Mouse (Mus musculus) ovary, postnatal 36 days (tissue): ENCODE data around the gene 5730522E02Rik.

Experiments
- DNase-seq: peaks from one replicate; pipeline ENCODE4 v3.0.0; 2022; ENCODE audit warnings: low spot score, mixed read lengths

The 5730522E02Rik gene

DNA sequence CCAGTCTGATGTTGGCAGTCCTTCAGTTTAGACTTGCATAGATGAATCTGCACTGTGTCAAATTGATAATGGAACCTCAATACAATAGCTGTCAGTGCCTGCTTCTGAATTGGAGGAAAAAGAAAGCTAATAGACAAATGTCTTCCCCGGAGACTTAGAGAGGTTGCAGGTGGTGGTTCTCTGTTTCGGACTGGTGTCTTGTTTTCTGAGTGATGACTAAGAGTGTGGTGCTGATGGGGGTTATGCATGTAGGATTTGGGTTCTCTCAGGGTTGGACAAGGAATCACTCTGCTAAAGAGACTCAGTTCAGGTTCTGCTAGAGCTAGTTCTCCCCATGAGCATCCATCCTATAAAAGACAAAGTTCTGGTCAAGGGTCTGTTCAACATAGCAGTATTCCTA, 397.1 kb downstream of the 5730522E02Rik start:
- DNase-seq, result no peak

DNA sequence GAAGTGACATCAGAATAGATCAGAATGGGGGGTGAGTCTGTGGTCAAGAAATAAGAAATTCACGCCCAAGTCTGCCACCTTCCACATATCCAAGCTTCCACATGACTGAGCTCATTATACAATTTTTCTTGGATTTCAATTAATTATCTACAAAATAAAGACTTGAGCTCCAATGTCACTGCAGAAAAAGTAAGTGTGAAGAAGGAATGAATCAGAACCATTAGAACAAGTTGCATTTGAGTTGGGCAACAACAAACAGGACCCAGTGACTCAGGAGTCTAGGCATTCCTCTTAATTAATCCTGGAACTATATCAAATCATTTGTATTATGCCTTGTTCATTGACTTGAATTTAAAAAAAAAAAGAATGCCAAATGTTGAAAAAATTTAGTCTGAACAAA, 422.9 kb downstream of the 5730522E02Rik start:
- no peak for DNase-seq

DNA sequence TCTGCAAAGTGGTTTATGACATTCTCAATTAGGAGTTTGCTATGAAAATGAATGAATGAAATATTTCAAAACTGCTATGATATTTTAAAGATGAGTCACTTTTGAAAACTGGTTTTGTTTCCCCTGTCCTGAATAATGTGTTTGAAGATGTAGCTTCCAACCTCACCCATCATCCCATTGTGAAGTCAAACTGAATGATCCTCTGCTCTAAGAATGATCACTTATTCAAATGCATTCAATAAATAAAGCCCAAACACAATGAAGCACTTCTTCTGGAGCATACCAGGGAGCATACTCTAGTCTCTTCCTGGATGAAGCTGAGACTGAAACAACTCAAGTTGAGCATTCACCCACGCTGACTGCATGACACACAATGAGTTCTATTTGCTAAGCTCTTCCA, 438.3 kb downstream of the 5730522E02Rik start:
- no peak for DNase-seq

DNA sequence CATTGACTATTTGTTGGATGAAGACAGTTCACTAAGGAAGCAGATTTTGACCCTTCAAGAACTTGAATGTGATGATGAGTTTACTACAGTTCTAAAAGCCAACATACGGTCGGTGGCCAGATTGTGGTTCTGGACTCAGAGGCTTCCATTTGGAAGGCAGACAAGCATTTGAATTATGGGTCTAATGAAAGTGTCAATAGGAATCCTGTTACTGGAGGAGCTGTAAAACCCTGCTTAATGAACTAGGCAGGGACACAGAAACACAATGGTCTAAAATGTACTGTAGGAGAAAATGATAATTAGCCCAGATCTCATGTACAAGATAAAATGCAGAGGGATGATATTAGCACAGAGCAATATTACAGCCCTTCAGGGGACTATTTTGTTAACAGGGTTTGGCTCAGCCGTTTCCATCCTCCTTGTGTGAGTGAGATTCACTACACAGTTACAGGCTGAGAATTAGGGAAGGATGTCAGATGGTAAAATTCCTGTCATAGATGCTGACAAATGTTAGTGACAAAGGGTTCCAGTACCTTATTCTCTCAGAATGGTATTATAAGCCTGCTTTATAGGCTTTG, 439.5 kb downstream of the 5730522E02Rik start:
- no peak for DNase-seq

DNA sequence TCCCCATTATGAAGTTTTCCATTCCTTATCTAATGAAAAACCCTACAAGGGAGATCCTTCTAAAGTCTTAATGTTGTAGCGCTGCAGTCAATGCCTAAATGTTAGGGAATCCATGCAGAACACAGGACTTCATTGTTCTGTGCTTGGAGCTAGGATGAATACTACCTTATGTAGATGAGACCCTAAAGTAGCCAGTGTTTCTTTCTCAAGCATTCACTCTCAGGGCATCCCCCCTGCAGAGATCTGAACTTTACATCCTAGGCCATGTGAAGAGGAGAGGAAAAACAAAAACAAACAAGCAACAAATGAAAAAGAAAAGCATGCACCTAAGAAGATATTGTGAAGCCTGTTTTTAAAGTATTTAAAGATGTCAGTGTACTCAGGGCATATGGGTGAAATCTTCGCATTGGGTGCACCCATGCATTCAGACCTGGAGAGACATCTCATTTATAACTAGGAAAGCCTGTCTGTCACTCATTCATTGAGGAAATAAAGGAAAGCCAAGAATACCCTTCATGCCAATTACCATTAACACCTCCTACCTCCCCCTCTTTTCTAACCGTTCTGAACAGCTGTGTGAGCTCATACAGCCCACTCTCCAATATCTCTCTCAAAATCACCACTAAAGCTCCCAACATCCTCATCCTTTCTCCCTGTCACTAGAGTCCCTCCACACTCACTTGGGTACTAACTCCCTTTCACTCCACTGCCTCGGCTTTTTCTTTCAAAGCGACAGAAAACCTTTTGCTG, 442.8 kb downstream of the 5730522E02Rik start:
- DNase-seq, result no peak

DNA sequence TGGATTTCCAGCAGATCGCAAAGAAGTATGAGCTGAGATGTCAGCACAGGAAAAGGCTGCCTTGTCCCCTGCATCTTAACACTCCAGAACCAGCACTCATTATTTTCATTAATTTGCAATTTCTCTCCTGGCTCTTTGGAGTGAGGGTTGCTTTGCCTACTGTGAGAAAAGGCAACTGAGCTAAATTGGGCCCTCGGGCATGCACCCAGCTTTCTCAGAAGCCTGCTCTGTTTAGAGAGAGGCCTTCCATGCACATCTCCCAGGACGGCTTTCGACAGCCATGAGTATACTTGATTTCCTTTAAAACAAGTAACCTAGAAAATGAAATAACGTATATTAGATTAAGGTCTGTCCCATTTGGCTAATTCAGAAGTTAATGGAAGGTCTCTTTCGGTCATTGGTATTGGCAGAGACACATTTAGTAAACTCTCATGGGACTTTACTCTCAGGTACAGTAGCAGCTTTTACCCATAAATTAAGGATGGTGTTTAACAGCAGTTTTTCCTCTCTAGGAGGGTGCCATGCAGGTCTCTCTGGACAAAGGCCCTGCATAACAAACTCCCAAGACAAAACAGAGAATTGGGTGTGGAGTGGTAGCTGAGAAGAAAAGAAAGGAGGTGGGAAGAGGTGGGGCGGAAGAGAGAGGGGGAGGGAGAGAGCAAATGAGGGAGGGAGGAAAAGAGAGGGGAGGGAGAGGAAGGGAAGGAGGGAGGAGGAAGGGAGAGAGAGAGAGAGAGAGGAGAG, 457.2 kb downstream of the 5730522E02Rik start:
- DNase-seq, result no peak

- DNase-seq, result no peak
Observed at GRCm38 (mm10) chr11:25752418-25752817, 458.1 kb downstream of the 5730522E02Rik start.

GRCm38 (mm10) chr11:25747098-25747862, 463.3 kb downstream of the 5730522E02Rik start:
- no peak for DNase-seq

- no peak for DNase-seq
Observed at GRCm38 (mm10) chr11:25743664-25744063, 466.9 kb downstream of the 5730522E02Rik start.

- DNase-seq, result no peak
Observed at GRCm38 (mm10) chr11:25737255-25737654, 473.3 kb downstream of the 5730522E02Rik start.

DNA sequence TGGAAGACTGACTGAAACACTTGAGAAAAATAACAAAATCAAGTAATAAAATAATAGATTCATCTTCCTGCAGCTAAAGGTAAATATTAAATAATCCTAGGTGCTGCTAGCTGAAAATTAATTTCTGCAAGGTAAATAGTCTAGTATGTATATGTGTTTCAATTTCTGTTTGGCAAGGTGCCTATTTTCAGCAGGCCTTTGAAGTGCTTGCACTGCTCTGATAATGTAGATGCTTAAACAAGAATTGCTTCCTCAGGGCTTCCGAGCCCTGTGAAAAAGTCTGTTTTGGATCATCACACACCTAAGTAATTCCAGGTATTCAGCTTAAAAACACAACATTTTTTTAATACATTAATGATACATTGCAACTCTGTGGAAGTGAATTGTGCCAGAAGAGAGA, 481.1 kb downstream of the 5730522E02Rik start:
- no peak for DNase-seq

GRCm38 (mm10) chr11:25715447-25716321, 494.9 kb downstream of the 5730522E02Rik start:
- no peak for DNase-seq

DNA sequence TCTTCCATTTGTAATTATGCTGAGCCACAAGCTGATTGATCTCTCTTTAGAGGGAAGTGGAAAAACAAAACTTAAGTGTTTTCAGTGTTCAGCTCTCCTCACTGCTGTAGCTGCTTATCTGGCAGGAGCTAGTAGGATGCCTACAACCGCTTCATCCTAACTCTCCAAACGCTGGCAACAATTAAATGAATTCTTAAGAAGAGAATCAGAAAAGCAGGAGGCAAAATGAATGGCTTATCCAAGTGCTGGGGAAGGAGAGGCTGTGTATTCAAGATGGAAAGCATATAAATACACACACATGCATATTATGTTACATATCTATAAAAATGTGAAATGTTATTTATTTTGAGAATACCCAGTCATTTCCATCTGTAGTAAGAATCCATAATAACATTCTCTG, 500.0 kb downstream of the 5730522E02Rik start:
- no peak for DNase-seq

GRCm38 (mm10) chr11:25709892-25710291, 500.7 kb downstream of the 5730522E02Rik start:
- DNase-seq, result no peak

DNA sequence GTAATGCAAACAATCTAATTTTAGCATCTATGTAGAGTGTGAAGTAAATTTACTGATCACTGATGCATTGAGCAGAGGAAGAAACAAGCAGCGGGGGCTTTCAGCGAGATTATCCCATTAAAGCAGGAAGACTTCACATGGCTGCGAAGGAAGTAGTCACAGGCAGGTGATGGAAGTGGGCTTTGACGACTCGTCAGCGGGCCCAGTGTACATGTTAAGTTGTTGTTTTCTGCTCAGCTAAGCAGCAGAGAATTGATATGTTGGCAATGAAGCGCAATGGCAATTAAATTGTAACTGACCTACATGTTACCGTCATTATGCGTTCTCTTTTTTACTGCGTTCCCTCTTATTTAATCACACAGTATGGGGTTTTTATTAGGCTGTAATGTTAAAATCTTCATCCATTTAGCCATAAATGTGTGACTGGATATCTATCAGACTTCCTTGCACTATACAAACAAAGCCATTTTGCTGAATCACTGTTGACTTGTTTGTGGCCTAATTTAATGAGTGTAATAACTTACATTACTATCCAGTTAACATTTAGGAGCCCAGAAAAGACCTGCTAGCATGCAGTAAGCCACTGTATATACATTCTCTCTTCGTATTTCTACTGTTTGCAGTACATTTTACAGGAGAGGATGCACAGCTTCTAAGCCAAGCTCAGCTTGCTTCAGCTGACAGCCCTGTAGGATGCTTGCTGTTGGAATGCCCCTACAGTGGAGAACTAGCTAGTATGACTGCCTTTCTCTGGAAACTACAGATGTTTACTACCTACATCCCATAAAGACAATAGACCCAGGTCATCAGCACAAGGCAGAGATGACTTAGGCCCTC, 506.0 kb downstream of the 5730522E02Rik start:
- DNase-seq, result no peak

DNA sequence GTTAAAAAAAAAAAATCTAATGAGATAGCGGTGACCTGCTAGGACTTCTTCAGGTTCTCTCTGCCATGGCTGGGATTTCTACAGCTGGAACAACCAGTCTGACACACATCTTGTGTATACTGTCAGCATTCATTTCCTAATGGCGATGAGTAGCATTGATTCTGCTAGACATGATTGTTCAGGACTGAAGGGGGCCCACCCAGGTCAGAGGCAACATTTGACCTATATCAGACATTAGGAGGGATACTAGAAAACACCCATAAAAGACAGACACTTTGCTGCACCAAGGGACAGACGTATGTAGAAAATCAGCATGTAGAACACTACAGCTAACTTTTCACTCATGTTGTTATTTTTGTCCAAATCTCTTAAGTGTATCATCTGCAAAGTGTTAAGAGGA, 507.8 kb downstream of the 5730522E02Rik start:
- no peak for DNase-seq

DNA sequence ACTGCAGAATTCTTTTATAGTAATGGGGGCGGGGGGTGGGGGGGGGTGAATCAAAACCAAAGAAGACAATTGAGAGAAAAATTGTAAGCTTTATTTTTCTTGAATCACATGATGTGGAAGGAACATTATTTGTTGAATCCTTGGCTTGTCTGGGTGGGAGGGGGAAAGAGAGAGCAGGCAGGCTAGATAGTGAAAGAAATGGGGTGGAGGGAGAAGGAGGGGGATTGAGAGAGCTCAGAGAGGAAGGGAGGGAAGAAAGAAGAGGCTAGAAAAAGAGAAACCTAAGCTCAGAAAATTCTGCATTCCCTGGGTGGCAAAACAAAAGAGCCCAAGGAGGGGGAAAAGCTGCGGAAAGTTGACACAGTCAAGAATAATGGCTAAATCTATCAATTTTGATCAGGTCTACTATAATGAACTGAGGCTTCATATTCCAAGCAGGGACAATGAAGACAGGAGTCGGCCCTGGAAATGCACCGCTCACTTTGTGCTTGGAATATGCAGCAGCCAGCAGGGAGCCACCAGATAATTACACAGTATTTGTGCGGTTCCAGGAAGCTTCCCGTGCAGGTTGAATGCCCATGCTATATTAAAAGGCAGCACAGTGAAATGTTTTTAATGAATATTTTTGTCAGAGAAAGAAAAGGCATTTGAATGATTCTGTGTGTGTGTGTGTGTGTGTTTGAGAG, 512.9 kb downstream of the 5730522E02Rik start:
- no peak for DNase-seq

GRCm38 (mm10) chr11:25696168-25696567, 514.4 kb downstream of the 5730522E02Rik start:
- no peak for DNase-seq

- no peak for DNase-seq
Observed at GRCm38 (mm10) chr11:25684731-25685130, 525.8 kb downstream of the 5730522E02Rik start.

DNA sequence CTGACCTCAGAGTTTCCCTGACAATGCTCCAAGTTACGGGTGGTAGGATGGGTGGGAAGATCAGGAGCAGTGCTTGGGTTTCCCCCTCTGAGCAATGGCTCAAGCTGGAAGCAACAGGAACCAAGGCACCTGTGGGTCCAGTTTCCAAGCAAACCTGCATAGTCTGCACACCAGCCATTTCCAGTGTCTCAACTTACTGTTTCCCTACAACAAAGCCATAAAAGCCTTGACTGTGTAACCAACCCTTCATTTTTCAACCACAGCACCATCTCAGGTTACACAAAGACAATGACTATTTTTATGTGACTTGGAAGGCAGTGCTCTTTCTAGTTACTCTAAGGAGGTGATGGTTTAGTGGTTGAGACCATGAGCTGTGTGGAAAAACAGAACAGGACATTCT, 530.7 kb downstream of the 5730522E02Rik start:
- DNase-seq, result no peak
